8 mouse cellular contexts compared by ENCODE assay signal in genomic region chr17:36083870-36084451, GRCm38 (mm10). TPM values are rescaled to one million over a fixed set of nuclear protein-coding genes. Genes with fewer than 3 reads are reported as not detected.
DNase-seq lines count a peak whose midpoint lies in the region; ATAC-seq and TF ChIP-seq lines count a peak whose summit lies in the region.

No protein-coding gene starts in this region.

- no peaks in the 10 kb centered on the region for H3K9me3 ChIP-seq in heart, embryonic 14.5 days (ENCODE audit: control insufficient read depth, low read length)
- no peaks in the 10 kb centered on the region for H3K9me3 ChIP-seq in forebrain, postnatal 0 days (ENCODE audit: low read length)
- no peaks in the 10 kb centered on the region for H3K9me3 ChIP-seq in limb, embryonic 15.5 days

- intact Hi-C loops in left cerebral cortex, postnatal 14 days (cut with DNase I): no loop called here

- H3K27ac ChIP-seq in heart, embryonic 14.5 days (replicated peaks in 1 of 2; ENCODE audit: control insufficient read depth in 1 of 2, insufficient read depth in 1 of 2, low read depth in 2 of 2, low read length in 2 of 2): no peak overlapping the region
- no peak overlapping the region for H3K27ac ChIP-seq in forebrain, postnatal 0 days (ENCODE audit: low read depth, low read length)
- no peak overlapping the region for H3K27ac ChIP-seq in limb, embryonic 15.5 days
- H3K27ac ChIP-seq in small intestine, adult 2 months (ENCODE audit: insufficient read depth, low read depth, low read length): peak overlapping the region; percentile 85

- WGBS in heart, embryonic 14.5 days: under 1% methylated on average over 42 of the region's 42 CpGs
- under 1% methylated on average over 39 of the region's 42 CpGs for WGBS in forebrain, postnatal 0 days
- WGBS in limb, embryonic 15.5 days: under 1% methylated on average over 41 of the region's 42 CpGs
- under 1% methylated on average over 42 of the region's 42 CpGs for WGBS in small intestine, adult 2 months

- H3K4me3 ChIP-seq in heart, embryonic 14.5 days (ENCODE audit: control insufficient read depth in 1 of 2, insufficient read depth in 1 of 2, low read depth in 1 of 2, low read length in 2 of 2): peak overlapping the region; percentile 51
- peak overlapping the region; percentile 43 for H3K4me3 ChIP-seq in forebrain, postnatal 0 days (ENCODE audit: low read depth, low read length)
- peak overlapping the region; percentile 45 for H3K4me3 ChIP-seq in limb, embryonic 15.5 days
- peak overlapping the region; percentile 66 for H3K4me3 ChIP-seq in small intestine, adult 2 months (ENCODE audit: low read depth, low read length)

- H3K4me2 ChIP-seq in heart, embryonic 14.5 days (ENCODE audit: low read length): peak overlapping the region; percentile 93
- H3K4me2 ChIP-seq in forebrain, postnatal 0 days (ENCODE audit: low read depth): peak overlapping the region; percentile 97
- peak overlapping the region; percentile 92 for H3K4me2 ChIP-seq in limb, embryonic 15.5 days

- peak overlapping the region; percentile 57 for H3K9ac ChIP-seq in heart, embryonic 14.5 days (ENCODE audit: low read length)
- peak overlapping the region; percentile 56 for H3K9ac ChIP-seq in forebrain, postnatal 0 days
- H3K9ac ChIP-seq in limb, embryonic 15.5 days: 0 out of 2 replicates have a peak overlapping the region, but pooled peaks have one; percentile 4

- no peak for TF ChIP-seq CTCF in forebrain, postnatal 0 days (IDR thresholded peaks at IDR 0.05; ENCODE audit: low read depth)
- no peak for TF ChIP-seq CTCF in small intestine, adult 2 months (IDR thresholded peaks at IDR 0.05; ENCODE audit: extremely low read depth, insufficient read length, insufficient replicate concordance, low read depth, low read length)

- peaks cover 0 to 3% of the 10 kb centered on the region in 2 experiments; a peak in 2 of 4 replicates for H3K4me1 ChIP-seq in heart, embryonic 14.5 days (ENCODE audit: control insufficient read depth in 2 of 2, insufficient read depth in 2 of 2, low read length in 2 of 2)
- H3K4me1 ChIP-seq in forebrain, postnatal 0 days (ENCODE audit: insufficient read depth): peaks cover 3% of the 10 kb centered on the region; the same call in 1 of the 2 replicates
- H3K4me1 ChIP-seq in limb, embryonic 15.5 days: peaks cover 12% of the 10 kb centered on the region
- peaks cover 2% of the 10 kb centered on the region; the same call in 1 of the 2 replicates for H3K4me1 ChIP-seq in small intestine, adult 2 months (ENCODE audit: control insufficient read depth, insufficient read depth, insufficient read length, low read length)

- H3K27me3 ChIP-seq in heart, embryonic 14.5 days (ENCODE audit: control insufficient read depth, insufficient read depth, low read length): peaks cover 30% of the 10 kb centered on the region
- H3K27me3 ChIP-seq in forebrain, postnatal 0 days (ENCODE audit: insufficient read depth, low read length): 0 out of 2 replicates have a peak, but pooled peaks cover 8% of the 10 kb centered on the region
- peaks cover 34% of the 10 kb centered on the region for H3K27me3 ChIP-seq in limb, embryonic 15.5 days
- H3K27me3 ChIP-seq in small intestine, adult 2 months (ENCODE audit: control insufficient read depth, insufficient read depth, low read length): no peaks in the 10 kb centered on the region

- no peaks in the 10 kb centered on the region for H3K36me3 ChIP-seq in heart, embryonic 14.5 days (ENCODE audit: control insufficient read depth, insufficient read depth, low read length)
- no peaks in the 10 kb centered on the region for H3K36me3 ChIP-seq in forebrain, postnatal 0 days (ENCODE audit: insufficient read depth)
- no peaks in the 10 kb centered on the region for H3K36me3 ChIP-seq in limb, embryonic 15.5 days
- H3K36me3 ChIP-seq in small intestine, adult 2 months (ENCODE audit: control insufficient read depth, insufficient read depth, low read length): peaks cover 6% of the 10 kb centered on the region; the same call in 1 of the 2 replicates

- no peak for DNase-seq in heart, adult 9 months (ENCODE audit: low spot score in 2 of 2)
- peak; percentile 70 for DNase-seq in ZHBTc4 (ENCODE audit: low read depth, low spot score)
- DNase-seq in forebrain, postnatal 0 days: no peak
- DNase-seq in left cerebral cortex, postnatal 14 days (ENCODE audit: low spot score in 2 of 2): no peak
- no peak for DNase-seq in spleen, adult 12 weeks (ENCODE audit: low spot score)

- ATAC-seq in heart, embryonic 14.5 days (ENCODE audit: insufficient number of reproducible peaks, insufficient read depth, low FRiP score, low read depth): peak; percentile 21; the same call in 1 of the 2 replicates
- peak; percentile 67 for ATAC-seq in forebrain, postnatal 0 days
- ATAC-seq in limb, embryonic 15.5 days (ENCODE audit: insufficient number of reproducible peaks, low FRiP score, low TSS enrichment, low read depth): no peak

- peak; percentile 87 for TF ChIP-seq POLR2A in small intestine, adult 2 months (IDR thresholded peaks at IDR 0.05; ENCODE audit: low read depth, low read length)

RNA-seq across cellular contexts. Expression of gene Gm11127, which starts 25.8 kb away (rescaled TPM):
- polyA plus RNA-seq in heart, embryonic 14.5 days (2014; fragmentation: Nextera tagmentation; extraction: Ambion mirVana): not detected in 2 replicates
- total RNA-seq in forebrain, postnatal 0 days (2014; rRNA removed): 0.15 TPM in 1 of 2 replicates, not detected in the other
- polyA plus RNA-seq in forebrain, postnatal 0 days (2015; fragmentation: Nextera tagmentation; extraction: Ambion mirVana): not detected in 2 replicates
- polyA plus RNA-seq in limb, embryonic 15.5 days (2015; fragmentation: Nextera tagmentation; extraction: Ambion mirVana): not detected in 2 replicates
- polyA plus RNA-seq in small intestine, adult 2 months (2012; rRNA removed): 70.6 and 179 TPM in 2 replicates
- under 1 TPM; 0.55 to 0.57 TPM for total RNA-seq in left cerebral cortex, postnatal 14 days (2021)

RNA-seq across cellular contexts. Expression of gene Gm19684, which starts 37.5 kb away (rescaled TPM):
- not detected in 2 replicates for polyA plus RNA-seq in heart, embryonic 14.5 days (2014; fragmentation: Nextera tagmentation; extraction: Ambion mirVana)
- total RNA-seq in forebrain, postnatal 0 days (2014; rRNA removed): not detected in 2 replicates
- polyA plus RNA-seq in forebrain, postnatal 0 days (2015; fragmentation: Nextera tagmentation; extraction: Ambion mirVana): not detected in 2 replicates
- polyA plus RNA-seq in limb, embryonic 15.5 days (2015; fragmentation: Nextera tagmentation; extraction: Ambion mirVana): not detected in 2 replicates
- 0.22 and 0.27 TPM in 2 replicates for polyA plus RNA-seq in small intestine, adult 2 months (2012; rRNA removed)
- total RNA-seq in left cerebral cortex, postnatal 14 days (2021): not detected

RNA-seq across cellular contexts. Expression of gene Gm6034, which starts 41.2 kb away (rescaled TPM):
- not detected in 2 replicates for polyA plus RNA-seq in heart, embryonic 14.5 days (2014; fragmentation: Nextera tagmentation; extraction: Ambion mirVana)
- 0.31 TPM in 1 of 2 replicates, not detected in the other for total RNA-seq in forebrain, postnatal 0 days (2014; rRNA removed)
- not detected in 2 replicates for polyA plus RNA-seq in forebrain, postnatal 0 days (2015; fragmentation: Nextera tagmentation; extraction: Ambion mirVana)
- not detected in 2 replicates for polyA plus RNA-seq in limb, embryonic 15.5 days (2015; fragmentation: Nextera tagmentation; extraction: Ambion mirVana)
- polyA plus RNA-seq in small intestine, adult 2 months (2012; rRNA removed): not detected in 2 replicates
- not detected for total RNA-seq in left cerebral cortex, postnatal 14 days (2021)

RNA-seq across cellular contexts. Expression of gene H2-T22, which starts 41.4 kb away (rescaled TPM):
- 7.4 and 8.7 TPM in 2 replicates for polyA plus RNA-seq in heart, embryonic 14.5 days (2014; fragmentation: Nextera tagmentation; extraction: Ambion mirVana)
- 10.3 and 13.1 TPM in 2 replicates for total RNA-seq in forebrain, postnatal 0 days (2014; rRNA removed)
- polyA plus RNA-seq in forebrain, postnatal 0 days (2015; fragmentation: Nextera tagmentation; extraction: Ambion mirVana): 6.2 and 6.5 TPM in 2 replicates
- polyA plus RNA-seq in limb, embryonic 15.5 days (2015; fragmentation: Nextera tagmentation; extraction: Ambion mirVana): 29.0 and 32.3 TPM in 2 replicates
- 32.0 and 60.5 TPM in 2 replicates for polyA plus RNA-seq in small intestine, adult 2 months (2012; rRNA removed)
- 1 to 10 TPM; 4.3 to 6.7 TPM for total RNA-seq in left cerebral cortex, postnatal 14 days (2021)

RNA-seq across cellular contexts. Expression of gene Gm7030, which starts 45.3 kb away (rescaled TPM):
- polyA plus RNA-seq in heart, embryonic 14.5 days (2014; fragmentation: Nextera tagmentation; extraction: Ambion mirVana): not detected in 2 replicates
- total RNA-seq in forebrain, postnatal 0 days (2014; rRNA removed): not detected in 2 replicates
- polyA plus RNA-seq in forebrain, postnatal 0 days (2015; fragmentation: Nextera tagmentation; extraction: Ambion mirVana): not detected in 2 replicates
- not detected in 2 replicates for polyA plus RNA-seq in limb, embryonic 15.5 days (2015; fragmentation: Nextera tagmentation; extraction: Ambion mirVana)
- 12.5 and 88.2 TPM in 2 replicates for polyA plus RNA-seq in small intestine, adult 2 months (2012; rRNA removed)
- not detected for total RNA-seq in left cerebral cortex, postnatal 14 days (2021)

Comparison
In these comparisons a context has a peak if more than half of its experiments do, and no peak if none do; other contexts are left out.
1. H3K9ac ChIP-seq: peak in every context shown above with its lines; median percentile 57 in heart, embryonic 14.5 days; 56 in forebrain, postnatal 0 days; 4 in limb, embryonic 15.5 days.
2. RNA of gene Gm11127, which starts 25.8 kb away (polyA plus RNA-seq): 70.6 to 179 TPM in small intestine, adult 2 months; not detected in forebrain, postnatal 0 days, not detected in limb, embryonic 15.5 days and not detected in heart, embryonic 14.5 days; every median in the first group is over 10 times any median in the second.
3. Peak in every context shown above with its lines, with median percentiles within 50 percentile points of each other: H3K4me2 ChIP-seq and H3K4me3 ChIP-seq.